ENCODE assay signal across 18 mouse cellular contexts in genomic region chr3:30163390-30163789, GRCm38 (mm10).
"Had no signal": no experiment of that assay in that cellular context is flagged by ENCODE, and none has a peak within 500 bp of the region (broad histone marks: within the 10 kb centered on the region; RNA-seq: fewer than 3 reads in every experiment).

No protein-coding gene starts in this region.

- H3K9ac ChIP-seq: lung, embryonic 14.5 days; midbrain, embryonic 12.5 days; neural tube, embryonic 13.5 days; neural tube, embryonic 15.5 days had no signal

- ATAC-seq: midbrain, embryonic 16.5 days had no signal

- H3K27me3 ChIP-seq: midbrain, embryonic 12.5 days had no signal

- H3K36me3 ChIP-seq: midbrain, embryonic 10.5 days; midbrain, embryonic 12.5 days; neural tube, embryonic 13.5 days; neural tube, embryonic 15.5 days had no signal

- H3K4me3 ChIP-seq: midbrain, embryonic 10.5 days; midbrain, embryonic 12.5 days; myocyte; neural tube, embryonic 13.5 days; neural tube, embryonic 15.5 days had no signal

- DNase-seq: lung, adult 18-20 months; lung, postnatal 10 days; lung, postnatal 4 days; midbrain, embryonic 14.5 days; retina, postnatal 1 day; right cerebral cortex, adult 18-20 months; right cerebral cortex, postnatal 25 days; right cerebral cortex, postnatal 4 days; thymus, adult 18-20 months; thymus, postnatal 14 days; thymus, postnatal 36 days had no signal

- H3K9me3 ChIP-seq: midbrain, embryonic 10.5 days; midbrain, embryonic 12.5 days; neural tube, embryonic 13.5 days; neural tube, embryonic 15.5 days had no signal

- H3K4me1 ChIP-seq: midbrain, embryonic 10.5 days; midbrain, embryonic 12.5 days; neural tube, embryonic 13.5 days; neural tube, embryonic 15.5 days had no signal

- H3K4me2 ChIP-seq: lung, embryonic 14.5 days; midbrain, embryonic 12.5 days; neural tube, embryonic 13.5 days; neural tube, embryonic 15.5 days had no signal

- H3K27ac ChIP-seq: midbrain, embryonic 10.5 days; midbrain, embryonic 12.5 days; neural tube, embryonic 13.5 days; neural tube, embryonic 15.5 days had no signal
